Mouse (Mus musculus) MEL (cell line): Measurements from ENCODE around the gene Fndc1. TPM values are rescaled to one million over a fixed set of nuclear protein-coding genes. Genes with fewer than 3 reads are reported as not detected.
A peak's percentile ranks its signal among the peaks of the same experiment; 100 is the strongest.

Source experiments
- DNase-seq: peaks from one replicate; pipeline ENCODE4 v3.0.0; 2011; ENCODE audit warnings: low read depth, low spot score
- H3K27ac ChIP-seq: 2 replicates; pipeline ENCODE4 v1.5.1; 2012; ENCODE audit warnings: low read depth, mild to moderate bottlenecking, control low read depth, low read length, moderate library complexity; ENCODE audit not compliant: control insufficient read depth
- H3K27me3 ChIP-seq, 2 experiments: fragments of 150-350 bp in 1 of 2; sonication (generic) in 1 of 2; 2 replicates each; pipeline ENCODE4 v1.6.1; 2012; ENCODE audit warnings: low read length in 2 of 2, mild to moderate bottlenecking in 2 of 2, improper control_type of control experiment in 1 of 2, moderate library complexity in 1 of 2; ENCODE audit not compliant: insufficient read depth in 2 of 2, control insufficient read depth in 1 of 2
- H3K36me3 ChIP-seq, 2 experiments: 2 replicates each; pipeline ENCODE4 v1.6.1; 2012 to 2014; ENCODE audit warnings: low read length in 2 of 2, improper control_type of control experiment in 1 of 2, inconsistent platforms in 1 of 2, mild to moderate bottlenecking in 1 of 2; ENCODE audit not compliant: insufficient read depth in 2 of 2, control insufficient read depth in 1 of 2
- H3K4me1 ChIP-seq, 2 experiments: fragments of 150-350 bp in 1 of 2; sonication (generic) in 1 of 2; 2 replicates each; pipeline ENCODE4 v1.6.1; 2012; ENCODE audit warnings: low read length in 2 of 2, improper control_type of control experiment in 1 of 2, mild to moderate bottlenecking in 1 of 2; ENCODE audit not compliant: insufficient read depth in 2 of 2, control insufficient read depth in 1 of 2
- H3K4me3 ChIP-seq, 2 experiments: fragments of 150-350 bp in 1 of 2; sonication (generic) in 1 of 2; 2 replicates each; pipeline ENCODE4 v1.5.1; 2012; ENCODE audit warnings: low read depth in 2 of 2, low read length in 2 of 2, mild to moderate bottlenecking in 2 of 2, moderate library complexity in 2 of 2, control low read depth in 1 of 2, improper control_type of control experiment in 1 of 2; ENCODE audit not compliant: control insufficient read depth in 1 of 2, insufficient read depth in 1 of 2
- H3K79me2 ChIP-seq: 2 replicates; pipeline ENCODE4 v1.6.1; 2012; ENCODE audit warnings: mild to moderate bottlenecking, low read length, moderate library complexity; ENCODE audit not compliant: control insufficient read depth, poor library complexity, insufficient read depth
- H3K9ac ChIP-seq: 2 replicates; pipeline ENCODE4 v1.6.1; 2012; ENCODE audit warnings: low read depth, mild to moderate bottlenecking, control low read depth, low read length, moderate library complexity; ENCODE audit not compliant: control insufficient read depth, poor library complexity, severe bottlenecking
- H3K9me3 ChIP-seq: fragments of 150-350 bp; sonication (generic); replicated peaks from 2 replicates; pipeline ENCODE4 v1.6.1; 2012; ENCODE audit warnings: mild to moderate bottlenecking, low read length, improper control_type of control experiment, moderate library complexity; ENCODE audit not compliant: insufficient read depth
- BHLHE40 ChIP-seq: IDR thresholded peaks from 2 replicates; pipeline ENCODE4 v1.6.1; 2012; ENCODE audit warnings: low read depth, mild to moderate bottlenecking, inconsistent platforms, low read length, improper control_type of control experiment, borderline replicate concordance
- CHD1 ChIP-seq: IDR thresholded peaks from 2 replicates; pipeline ENCODE4 v1.6.1; 2012; ENCODE audit warnings: low read depth, mild to moderate bottlenecking, inconsistent platforms, low read length, improper control_type of control experiment
- CHD2 ChIP-seq: IDR thresholded peaks from 2 replicates; pipeline ENCODE4 v1.6.1; 2011; ENCODE audit warnings: low read length, improper control_type of control experiment
- CTCF ChIP-seq, 3 experiments: IDR thresholded peaks in 2 of 3; conservative IDR thresholded peaks in 1 of 3; 2 replicates each; pipeline ENCODE4 v1.5.1; 2011 to 2012; ENCODE audit warnings: low read length in 3 of 3, low read depth in 2 of 3, mild to moderate bottlenecking in 2 of 3, improper control_type of control experiment in 1 of 3, inconsistent platforms in 1 of 3, mixed read lengths in 1 of 3, moderate library complexity in 1 of 3; ENCODE audit not compliant: control insufficient read depth in 1 of 3, insufficient read depth in 1 of 3, poor library complexity in 1 of 3, severe bottlenecking in 1 of 3
- ETS1 ChIP-seq: IDR thresholded peaks from 2 replicates; pipeline ENCODE4 v1.6.1; 2012; ENCODE audit warnings: low read depth, mild to moderate bottlenecking, inconsistent platforms, low read length, improper control_type of control experiment, moderate library complexity
- GATA1 ChIP-seq: IDR thresholded peaks from 2 replicates; pipeline ENCODE4 v1.6.1; 2011; ENCODE audit warnings: low read depth, low read length, improper control_type of control experiment
- HCFC1 ChIP-seq: IDR thresholded peaks from 2 replicates; pipeline ENCODE4 v1.6.1; 2012; ENCODE audit warnings: low read depth, mild to moderate bottlenecking, inconsistent platforms, low read length, improper control_type of control experiment, moderate library complexity
- KAT2A ChIP-seq: conservative IDR thresholded peaks from 2 replicates; pipeline ENCODE4 v1.6.1; 2012; ENCODE audit warnings: low read depth, low read length, improper control_type of control experiment, inconsistent platforms
- MAFK ChIP-seq: IDR thresholded peaks from 2 replicates; pipeline ENCODE4 v1.6.1; 2011; ENCODE audit warnings: low read depth, mild to moderate bottlenecking, low read length, improper control_type of control experiment, borderline replicate concordance
- MAZ ChIP-seq: IDR thresholded peaks from 2 replicates; pipeline ENCODE4 v1.6.1; 2012; ENCODE audit warnings: low read depth, mild to moderate bottlenecking, inconsistent platforms, low read length, improper control_type of control experiment
- MEF2A ChIP-seq: IDR thresholded peaks from 2 replicates; pipeline ENCODE4 v1.6.1; 2014; ENCODE audit warnings: low read depth, mild to moderate bottlenecking, inconsistent platforms, low read length, improper control_type of control experiment; ENCODE audit not compliant: poor library complexity, insufficient replicate concordance, severe bottlenecking; ENCODE audit errors: extremely low read depth
- MYC ChIP-seq: IDR thresholded peaks from 2 replicates; pipeline ENCODE4 v1.6.1; 2011; ENCODE audit warnings: low read depth, mild to moderate bottlenecking, low read length, improper control_type of control experiment, moderate library complexity
- NELFE ChIP-seq: IDR thresholded peaks from 2 replicates; pipeline ENCODE4 v1.6.1; 2011; ENCODE audit warnings: low read depth, low read length, improper control_type of control experiment
- POLR2A ChIP-seq, 2 experiments: IDR thresholded peaks; 2 replicates each; pipeline ENCODE4 v1.6.1; 2011 to 2012; ENCODE audit warnings: low read length in 2 of 2, mild to moderate bottlenecking in 2 of 2, control low read depth in 1 of 2, improper control_type of control experiment in 1 of 2, low read depth in 1 of 2, moderate library complexity in 1 of 2; ENCODE audit not compliant: control insufficient read depth in 1 of 2, insufficient read depth in 1 of 2, poor library complexity in 1 of 2
- RAD21 ChIP-seq: IDR thresholded peaks from 2 replicates; pipeline ENCODE4 v1.6.1; 2011; ENCODE audit warnings: mild to moderate bottlenecking, low read depth, low read length, improper control_type of control experiment
- SIN3A ChIP-seq: IDR thresholded peaks from 2 replicates; pipeline ENCODE4 v1.6.1; 2012; ENCODE audit warnings: low read length, improper control_type of control experiment, inconsistent platforms
- SMC3 ChIP-seq: IDR thresholded peaks from 2 replicates; pipeline ENCODE4 v1.6.1; 2011; ENCODE audit warnings: low read depth, low read length, improper control_type of control experiment
- TCF12 ChIP-seq: IDR thresholded peaks from 2 replicates; pipeline ENCODE4 v1.6.1; 2014; ENCODE audit warnings: low read depth, mild to moderate bottlenecking, inconsistent platforms, low read length, improper control_type of control experiment, moderate library complexity
- UBTF ChIP-seq: IDR thresholded peaks from 2 replicates; pipeline ENCODE4 v1.6.1; 2012; ENCODE audit warnings: low read depth, mild to moderate bottlenecking, inconsistent platforms, low read length, improper control_type of control experiment, moderate library complexity, borderline replicate concordance; ENCODE audit not compliant: insufficient read depth
- ZC3H11A ChIP-seq: IDR thresholded peaks from 2 replicates; pipeline ENCODE4 v1.6.1; 2012; ENCODE audit warnings: low read depth, mild to moderate bottlenecking, inconsistent platforms, low read length, improper control_type of control experiment
- ZKSCAN1 ChIP-seq: IDR thresholded peaks from 2 replicates; pipeline ENCODE4 v1.6.1; 2012; ENCODE audit warnings: low read depth, mild to moderate bottlenecking, inconsistent platforms, low read length, improper control_type of control experiment, moderate library complexity
- polyA plus RNA-seq, 2 experiments: library from polyadenylated mRNA; stranded (reverse) in 1 of 2; unstranded in 1 of 2; fragments of >175 nt in 1 of 2; fragments of >200 nt in 1 of 2; gene quantifications; 2 replicates each; pipeline versions ENCODE4 v1.2.1 to v1.2.4; 2012; ENCODE audit warnings: low replicate concordance in 2 of 2, low read depth in 1 of 2; ENCODE audit not compliant: insufficient read length in 2 of 2, insufficient read depth in 1 of 2, missing spikeins in 1 of 2
- total RNA-seq: library from RNA; depleted of rRNA; stranded (reverse); fragments of 300-350 nt; gene quantifications from 2 replicates; pipeline ENCODE4 v1.2.3, GENCODE M21; 2012

Fndc1 gene
- total and polyA plus RNA-seq, 3 experiments, result 0.04 TPM; not detected in 2

DNA sequence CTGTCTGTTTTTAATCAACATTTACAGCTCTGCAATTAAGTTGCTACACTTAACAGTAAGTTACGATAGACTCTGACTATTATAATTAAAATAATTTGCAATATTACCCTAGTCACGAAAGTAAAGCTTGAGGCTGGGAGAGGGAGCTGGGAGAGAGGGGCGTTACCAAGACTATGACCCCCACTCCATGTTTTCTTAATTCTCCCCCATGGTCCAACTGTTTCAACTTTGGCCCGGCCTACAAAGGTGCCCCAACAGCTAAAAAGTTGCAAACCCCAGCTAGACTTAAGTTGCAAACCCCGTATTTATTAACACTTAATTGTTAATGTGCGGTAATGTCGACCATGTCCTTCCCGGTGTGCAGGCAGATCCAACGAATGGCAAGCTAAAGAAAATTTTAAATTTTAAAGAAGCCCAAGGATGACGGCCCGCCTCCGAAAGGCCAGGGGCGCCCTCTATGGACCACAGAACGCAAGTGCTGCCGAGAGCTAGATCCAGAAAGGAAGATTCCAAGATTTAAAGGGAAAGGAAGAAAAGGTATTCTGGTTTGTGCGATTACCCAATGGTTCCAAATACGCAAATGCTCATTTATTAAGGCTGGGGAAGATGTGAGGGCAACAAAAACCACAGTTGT is 5.4 kb downstream of the Fndc1 start:
- Histone ChIP-seq H3K27ac (no peak overlapping the region), H3K36me3 (no peaks in the 10 kb centered on the region), H3K9me3 (no peaks in the 10 kb centered on the region), H3K4me3 (no peak overlapping the region), H3K27me3 (no peaks in the 10 kb centered on the region; a peak in 2 of 4 replicates), H3K79me2 (no peaks in the 10 kb centered on the region), H3K4me1 (no peaks in the 10 kb centered on the region), H3K9ac (no peak overlapping the region)
- DNase-seq, result peak; percentile 34
- TF ChIP-seq HCFC1 (no peak), ZC3H11A (peak; percentile 63), RAD21 (peak; percentile 87), CTCF (IDR thresholded peaks at IDR 0.05 in 2 of 3, conservative IDR thresholded peaks at IDR 0.05 in 1 of 3; ENCODE audit: control insufficient read depth in 1 of 3, insufficient read depth in 1 of 3, low read depth in 2 of 3, low read length in 3 of 3, poor library complexity in 1 of 3, severe bottlenecking in 1 of 3) (peak; percentile 72 to 89 (median 83)), SMC3 (peak; percentile 79)

DNA sequence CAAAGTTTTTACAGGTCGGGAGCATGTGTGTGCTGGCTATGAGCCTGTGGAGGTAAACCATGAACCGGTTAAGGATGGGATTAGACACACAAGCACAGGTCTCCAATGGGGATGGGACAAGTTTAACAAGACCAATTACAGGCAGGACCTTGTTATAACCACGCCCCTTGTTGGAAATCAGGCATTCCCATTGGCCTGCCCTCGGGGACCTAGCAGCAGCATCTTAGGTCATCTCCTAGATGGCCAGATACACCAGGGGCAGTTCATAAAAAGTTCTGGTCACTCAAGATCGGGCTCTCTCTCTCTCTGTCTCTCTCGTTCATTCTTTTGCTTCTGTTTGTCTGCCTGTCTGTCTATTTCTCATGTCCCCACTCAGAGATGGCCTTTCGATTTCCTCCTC is 6.9 kb downstream of the Fndc1 start:
- Histone ChIP-seq H3K9me3 (no peaks in the 10 kb centered on the region), H3K4me3 (no peak overlapping the region), H3K4me1 (no peaks in the 10 kb centered on the region), H3K36me3 (no peaks in the 10 kb centered on the region), H3K9ac (no peak overlapping the region), H3K79me2 (no peaks in the 10 kb centered on the region)
- peak; percentile 10 for DNase-seq
- no peak for TF ChIP-seq POLR2A (IDR thresholded peaks at IDR 0.05; ENCODE audit: control insufficient read depth in 1 of 2, insufficient read depth in 1 of 2, low read depth in 1 of 2, low read length in 2 of 2, poor library complexity in 1 of 2)
- no peak for TF ChIP-seq UBTF
- TF ChIP-seq CHD1, result no peak
- no peak for TF ChIP-seq KAT2A
- no peak for TF ChIP-seq MEF2A
- TF ChIP-seq SIN3A, result no peak
- no peak for TF ChIP-seq MAZ
- TF ChIP-seq ZKSCAN1, result no peak
- TF ChIP-seq MAFK, result no peak
- TF ChIP-seq GATA1, result no peak
- TF ChIP-seq ETS1, result no peak
- no peak for TF ChIP-seq ZC3H11A
- no peak for TF ChIP-seq CHD2
- no peak for TF ChIP-seq NELFE
- TF ChIP-seq MYC, result no peak
- no peak for TF ChIP-seq SMC3
- TF ChIP-seq BHLHE40, result no peak
- TF ChIP-seq TCF12, result no peak
- TF ChIP-seq, all 39 proteins: peak for 0
- Histone ChIP-seq H3K27me3 (no peaks in the 10 kb centered on the region; a peak in 2 of 4 replicates), H3K27ac (no peak overlapping the region)
